Mouse (Mus musculus) activated CD4-positive, CD25-positive, alpha-beta regulatory T cell, adult 4 months (primary cell): ENCODE data around the gene Dnaaf3. TPM values are rescaled to one million over a fixed set of nuclear protein-coding genes. Genes with fewer than 3 reads are reported as not detected.

Experiments
- ATAC-seq: one replicate; pipeline ENCODE4 v1.8.0; 2017
- polyA plus RNA-seq, 2 experiments: library from polyadenylated mRNA; unstranded; fragments of 100-300 nt; shearing (Covaris generic); gene quantifications; one replicate each; pipeline ENCODE4 v1.2.1; 2017

Dnaaf3 gene
- polyA plus RNA-seq, 2 experiments from 2014 or later = 0.93 to 1.6 TPM

DNA sequence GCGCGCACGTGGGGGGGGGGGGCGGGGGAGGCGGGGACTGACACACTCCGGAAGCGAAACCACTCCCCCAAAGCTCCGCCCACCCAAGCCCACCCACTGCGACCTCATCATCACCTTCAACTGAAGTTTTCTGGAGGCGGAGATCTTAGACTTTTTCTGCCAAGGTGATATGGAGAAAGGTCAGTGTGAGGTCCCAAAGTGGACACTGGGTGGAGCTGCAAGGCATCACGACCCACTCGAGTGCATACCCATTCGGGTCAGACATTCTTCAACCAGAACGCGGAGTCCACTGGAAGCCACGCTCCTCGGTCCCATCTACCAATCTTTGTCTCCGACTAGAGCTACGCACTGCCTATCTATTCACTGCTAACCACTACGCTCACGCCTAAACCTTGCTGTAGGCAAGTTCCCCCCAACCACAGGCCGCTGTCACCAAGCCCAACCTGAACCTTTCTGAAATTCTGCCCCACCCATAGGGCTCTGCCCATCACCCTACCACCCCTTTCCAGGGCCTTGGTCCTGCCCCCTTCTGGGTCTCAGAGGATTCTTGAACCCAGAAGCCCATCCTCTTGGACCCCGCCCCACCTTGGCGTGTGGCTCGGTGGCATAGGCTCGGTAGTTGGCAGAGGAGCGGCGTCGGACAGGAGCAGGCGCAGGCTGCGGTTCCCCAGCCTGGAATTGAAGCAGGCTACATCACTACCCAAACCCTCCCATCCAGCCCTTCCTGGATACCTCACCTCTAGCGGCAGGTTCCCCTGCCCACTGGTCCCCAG, 10.8 kb downstream of the Dnaaf3 start:
- no peak for ATAC-seq

DNA sequence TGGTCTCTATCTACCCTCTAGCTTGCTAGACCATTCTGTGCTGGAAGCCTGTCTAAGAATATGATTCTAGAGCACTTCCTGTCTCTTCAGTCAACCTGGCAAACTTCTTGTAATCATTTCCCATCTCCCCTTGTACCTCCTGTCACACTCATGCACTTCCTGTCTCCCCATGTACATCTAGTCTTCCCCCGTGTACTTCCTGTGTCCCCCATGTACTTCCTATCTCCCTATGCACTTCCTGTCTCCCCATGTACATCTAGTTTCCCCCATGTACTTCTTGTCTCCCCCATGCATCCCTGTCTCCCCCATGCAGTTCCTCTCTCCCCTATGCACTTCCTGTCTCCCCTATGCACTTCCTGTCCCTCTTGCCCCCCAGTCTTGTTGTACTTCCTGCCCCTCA, 13.8 kb downstream of the Dnaaf3 start:
- ATAC-seq = peak; percentile 83

DNA sequence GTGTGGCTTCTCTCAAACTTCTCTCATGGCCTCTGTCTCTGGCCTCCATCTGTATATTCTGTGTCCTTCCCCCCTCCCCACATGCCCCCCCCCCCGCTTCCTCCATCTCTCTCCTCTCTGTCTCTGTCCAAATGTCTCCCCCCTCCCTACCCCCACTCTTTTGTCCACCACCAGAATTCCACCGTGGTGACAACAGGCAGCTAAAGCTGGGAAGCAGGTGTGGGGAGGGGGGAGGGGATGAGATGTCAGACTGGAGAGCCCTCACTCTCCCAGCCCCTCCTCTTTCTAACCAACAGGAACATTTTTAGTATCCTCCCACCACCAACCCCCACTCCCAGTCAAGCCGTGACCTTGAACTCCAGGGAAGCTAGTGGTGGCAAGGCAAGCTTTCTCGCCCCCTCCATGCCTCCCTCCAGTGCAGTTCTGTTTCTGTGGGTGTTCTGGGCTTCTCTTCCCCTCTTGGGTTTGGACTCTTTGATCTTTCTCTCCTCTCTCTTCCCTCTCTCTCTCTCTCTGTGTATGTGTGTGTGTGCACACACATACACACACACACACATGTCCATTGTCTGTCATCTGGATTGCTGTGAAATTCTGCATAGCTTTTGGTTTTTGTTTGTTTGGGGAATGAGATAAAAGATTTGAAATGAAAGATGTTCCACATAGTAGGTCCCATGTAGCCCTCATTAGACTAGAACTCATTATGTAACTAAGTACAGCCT, 15.8 kb downstream of the Dnaaf3 start, which contains the start of gene Tnnt1:
Gene Tnnt1 (minus strand): TSS at position 51 of the 719 bp plus-strand sequence.
- no peak for ATAC-seq

DNA sequence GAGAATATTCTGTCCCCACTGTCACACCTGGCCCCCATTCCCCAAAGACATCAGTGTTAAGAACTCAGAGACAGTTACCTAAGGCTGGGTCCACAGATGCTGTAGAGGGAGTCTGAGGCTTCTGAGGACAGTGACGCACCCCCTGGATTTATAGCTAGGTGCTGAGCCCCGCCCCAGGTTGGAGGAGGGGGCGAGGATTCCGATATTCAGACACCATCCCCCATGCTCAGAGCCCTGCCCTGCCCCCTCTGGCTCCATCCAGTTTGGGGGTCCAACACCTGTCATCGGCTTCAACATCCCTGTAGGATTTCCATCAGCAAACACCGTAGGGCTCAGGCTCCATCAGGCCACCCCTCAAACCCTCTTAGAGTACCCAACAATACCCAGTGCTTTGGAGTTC, 16.4 kb downstream of the Dnaaf3 start:
- ATAC-seq = no peak

DNA sequence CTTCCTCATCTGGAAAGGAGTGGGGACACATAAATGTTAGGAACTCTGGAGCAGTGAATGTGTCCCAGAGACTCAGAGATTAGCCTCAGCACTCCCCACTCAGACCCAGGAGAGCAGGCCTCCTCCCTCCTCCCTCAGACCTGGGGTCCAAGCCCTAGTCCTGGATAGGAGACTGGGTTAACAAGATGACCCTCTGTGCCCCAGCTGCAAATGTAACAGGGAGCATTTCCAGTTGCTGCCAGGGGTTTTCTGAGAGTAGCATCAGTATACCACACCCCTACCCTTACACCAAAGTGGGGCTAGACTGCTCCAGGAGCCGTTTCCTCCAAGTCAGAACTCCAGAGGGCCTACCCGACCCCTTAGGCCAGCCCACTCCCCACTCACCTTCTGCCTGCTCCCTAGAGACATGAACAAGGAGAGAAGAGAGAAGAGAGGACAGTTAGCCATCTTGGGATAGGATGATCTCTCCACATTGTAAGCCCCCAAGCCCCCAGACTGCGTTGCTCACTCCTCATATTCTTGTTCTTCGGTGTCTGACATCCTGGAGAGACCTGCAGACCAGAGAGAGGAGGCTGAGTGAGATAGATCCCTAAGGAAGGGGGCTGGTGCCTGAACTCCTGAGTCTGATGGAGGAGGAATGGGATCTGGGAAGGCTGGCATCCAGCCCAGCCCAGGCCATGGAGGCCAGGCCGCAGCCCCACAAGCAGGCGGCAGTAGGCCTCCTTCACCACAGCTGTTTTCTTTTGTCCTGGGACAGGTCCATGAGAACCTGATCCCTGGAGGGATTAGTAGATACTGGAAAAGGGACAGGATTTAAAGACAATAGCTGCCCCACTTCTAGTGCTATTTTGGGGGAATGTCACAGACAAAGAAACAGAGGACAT, 18.2 kb downstream of the Dnaaf3 start:
- ATAC-seq = no peak

- peak; percentile 39 for ATAC-seq
Observed at GRCm38 (mm10) chr7:4513236-4513635, 19.0 kb downstream of the Dnaaf3 start.

- no peak for ATAC-seq
Observed at GRCm38 (mm10) chr7:4511489-4512224, 20.6 kb downstream of the Dnaaf3 start.

- ATAC-seq = peak; percentile 87
Observed at GRCm38 (mm10) chr7:4509863-4510608, 22.2 kb downstream of the Dnaaf3 start.

- ATAC-seq = no peak
Observed at GRCm38 (mm10) chr7:4508739-4509116, 23.5 kb downstream of the Dnaaf3 start.

DNA sequence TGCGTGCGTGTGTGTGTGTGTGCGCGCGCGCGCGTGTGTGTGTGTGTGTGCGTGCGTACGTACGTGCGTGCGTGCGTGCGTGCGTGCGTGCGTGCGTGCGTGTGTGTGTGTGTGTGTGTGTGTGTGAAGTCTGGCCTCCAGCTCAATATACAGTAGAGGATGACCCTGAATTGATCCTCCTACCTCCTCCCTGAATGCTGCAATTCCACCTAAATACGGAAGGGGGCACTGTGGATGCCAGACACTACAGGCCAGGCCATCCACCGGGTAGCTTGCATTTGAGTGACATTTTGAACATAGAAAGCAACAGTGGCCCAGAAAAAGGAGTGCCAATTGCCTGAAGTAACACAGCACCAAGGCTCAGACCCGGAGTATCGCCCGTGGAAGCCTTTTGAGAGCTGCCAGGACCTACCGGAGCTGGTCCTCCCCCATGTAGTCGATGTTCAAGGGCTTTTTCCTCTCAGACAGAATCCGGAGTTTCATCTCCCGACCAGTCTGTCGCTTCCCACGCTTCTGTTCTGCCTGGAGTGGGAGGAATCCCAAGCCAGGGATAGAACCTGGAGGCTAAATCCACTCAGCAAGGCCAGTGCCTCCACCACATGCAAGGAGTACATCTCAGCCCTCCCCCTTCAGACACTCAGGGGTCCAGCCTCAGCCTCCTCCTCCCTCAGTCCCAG, 24.1 kb downstream of the Dnaaf3 start:
- no peak for ATAC-seq

DNA sequence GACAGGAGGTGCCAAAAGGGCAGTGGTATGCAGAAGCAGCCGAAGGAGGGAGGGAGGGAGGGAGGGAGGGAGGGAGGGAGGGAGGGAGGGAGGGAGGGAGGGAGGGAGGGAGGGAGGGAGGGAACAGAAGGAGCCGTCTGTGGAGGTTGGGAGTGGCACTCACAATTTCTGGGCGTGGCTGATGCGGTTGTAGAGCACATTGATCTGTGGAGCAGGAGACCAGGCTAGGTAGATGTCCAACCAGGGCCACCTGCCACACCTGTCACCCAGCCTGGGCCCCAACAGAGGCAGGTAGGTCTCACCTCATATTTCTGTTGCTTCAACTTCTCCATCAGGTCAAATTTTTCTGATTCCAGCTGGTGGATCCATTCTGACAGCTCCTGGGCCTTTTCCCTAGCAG, 25.0 kb downstream of the Dnaaf3 start:
- ATAC-seq = no peak

DNA sequence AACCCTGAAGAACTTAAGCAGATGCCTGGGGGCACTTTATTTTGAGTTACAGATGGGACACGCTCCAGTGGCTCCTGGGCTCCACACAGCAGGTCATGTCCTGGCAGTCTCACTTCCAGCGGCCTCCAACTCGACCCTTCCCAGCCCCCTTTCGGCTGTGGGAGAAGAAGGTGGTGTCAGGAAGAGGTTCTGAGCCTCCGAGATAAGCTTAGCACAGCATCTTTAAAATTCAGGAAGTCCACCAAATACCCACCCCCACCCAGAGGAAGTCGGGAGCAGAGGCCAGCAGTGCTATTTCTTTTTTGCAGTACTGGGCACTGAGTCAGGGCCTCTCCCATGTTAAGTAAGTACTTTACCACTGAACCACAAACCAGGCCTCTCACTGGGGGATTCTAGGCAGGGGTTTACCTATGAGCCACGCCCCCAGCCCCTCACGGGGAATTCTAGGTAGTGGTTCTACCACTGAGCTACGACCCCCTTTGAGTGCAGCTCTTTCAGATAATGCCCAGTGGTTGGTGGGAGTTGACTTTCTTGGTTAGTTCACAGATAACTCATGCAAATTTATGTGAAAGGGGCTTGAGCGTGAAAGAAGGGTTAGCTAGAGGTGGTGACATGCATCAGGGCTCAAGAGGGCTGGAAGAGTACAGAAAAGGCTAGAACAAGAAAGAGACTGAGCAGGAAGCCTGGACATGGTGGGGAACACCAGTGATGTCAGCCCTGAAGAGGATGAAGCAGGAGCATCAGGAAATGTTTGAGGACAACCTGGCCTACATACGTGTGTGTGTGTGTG, 27.4 kb downstream of the Dnaaf3 start:
- no peak for ATAC-seq

DNA sequence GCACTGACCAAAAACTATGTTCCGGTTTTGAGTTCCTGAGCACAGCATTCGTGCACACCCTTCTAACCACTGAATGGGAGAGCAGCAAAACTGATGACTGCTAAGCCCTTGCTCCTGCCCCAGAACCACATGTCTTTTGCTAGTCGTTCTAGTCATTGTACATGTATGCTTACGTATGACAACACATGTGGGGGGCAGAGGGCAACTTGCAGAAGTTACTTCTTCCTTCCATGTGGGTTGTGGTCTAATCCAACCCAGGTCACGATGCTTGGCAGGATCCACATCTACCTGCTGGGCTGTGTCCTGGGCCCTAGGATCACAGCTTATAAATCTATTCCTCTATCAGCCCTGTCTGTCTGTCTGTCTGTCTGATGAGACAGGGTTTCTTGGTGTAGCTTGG, 28.4 kb downstream of the Dnaaf3 start:
- ATAC-seq = no peak

DNA sequence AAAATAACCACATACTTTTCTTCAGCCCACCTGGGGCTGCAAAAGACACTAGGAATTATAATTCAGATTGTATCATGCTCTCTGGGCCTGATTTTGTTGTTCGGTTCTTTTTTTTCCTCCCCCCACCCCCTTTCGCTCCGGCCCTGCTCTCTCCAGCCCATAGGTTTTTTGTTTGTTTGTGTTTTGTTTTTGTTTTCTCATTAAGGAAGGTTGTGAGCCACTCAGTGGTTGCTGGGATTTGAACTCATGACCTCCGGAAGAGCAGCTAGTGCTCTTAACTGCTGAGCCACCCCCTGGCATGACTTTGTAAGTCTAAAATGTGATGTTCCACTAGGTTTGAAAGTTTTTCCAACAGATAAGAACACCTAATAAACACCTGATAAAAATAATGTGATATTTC, 29.2 kb downstream of the Dnaaf3 start:
- ATAC-seq = no peak

- ATAC-seq = no peak
Observed at GRCm38 (mm10) chr7:4502421-4503090, 29.7 kb downstream of the Dnaaf3 start.

GRCm38 (mm10) chr7:4501558-4502397, 30.5 kb downstream of the Dnaaf3 start, which contains the start of gene Ppp1r12c:
Gene Ppp1r12c (minus strand): TSS chr7:4501680.
- ATAC-seq = peak; percentile 91

GRCm38 (mm10) chr7:4500892-4501471, 31.3 kb downstream of the Dnaaf3 start:
- peak; percentile 48 for ATAC-seq

- ATAC-seq = no peak
Observed at GRCm38 (mm10) chr7:4499034-4499433, 33.2 kb downstream of the Dnaaf3 start.
